Comparison of ENCODE assay signal across 12 mouse cellular contexts in the genomic region with DNA sequence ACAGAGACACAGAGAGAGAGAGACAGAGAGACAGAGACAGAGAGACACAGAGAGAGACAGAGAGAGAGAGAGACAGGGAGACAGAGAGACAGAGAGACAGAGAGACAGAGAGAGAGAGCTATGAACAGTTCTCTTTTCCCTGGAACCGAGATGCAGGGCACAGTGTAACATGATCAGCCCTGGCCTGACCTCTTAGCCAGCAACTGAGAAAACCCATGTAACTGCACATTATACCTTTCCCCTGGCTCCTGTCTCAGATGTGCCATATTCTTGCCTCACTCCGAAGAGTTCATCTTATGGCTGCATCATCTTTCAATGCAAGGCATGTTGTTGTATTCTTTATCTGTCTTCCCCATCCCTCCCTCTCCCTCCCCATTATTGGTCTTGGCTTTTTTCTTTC.
"Had no signal": no experiment of that assay in that cellular context is flagged by ENCODE, and none has a peak within 500 bp of the region (broad histone marks: within the 10 kb centered on the region; RNA-seq: fewer than 3 reads in every experiment).

No protein-coding gene starts in this region.

- DNase-seq: layer of hippocampus, postnatal 36 days; liver, embryonic 13.5 days; lung, postnatal 4 days; right cerebral cortex, postnatal 25 days; spleen, adult 18-20 months; thymus, postnatal 25 days had no signal

- H3K27ac ChIP-seq: left cerebral cortex, adult 2 months; liver, embryonic 13.5 days; midbrain, embryonic 12.5 days; midbrain, embryonic 15.5 days; neural tube, embryonic 12.5 days; neural tube, embryonic 15.5 days; stomach, embryonic 15.5 days had no signal

- ATAC-seq: midbrain, embryonic 15.5 days had no signal

- H3K4me1 ChIP-seq: midbrain, embryonic 12.5 days; midbrain, embryonic 15.5 days; neural tube, embryonic 12.5 days; neural tube, embryonic 15.5 days; stomach, embryonic 15.5 days had no signal

- H3K27me3 ChIP-seq: liver, embryonic 13.5 days; midbrain, embryonic 12.5 days; midbrain, embryonic 15.5 days; neural tube, embryonic 12.5 days; neural tube, embryonic 15.5 days; stomach, embryonic 15.5 days had no signal

- H3K4me3 ChIP-seq: left cerebral cortex, adult 2 months; liver, embryonic 13.5 days; midbrain, embryonic 12.5 days; midbrain, embryonic 15.5 days; neural tube, embryonic 12.5 days; neural tube, embryonic 15.5 days; stomach, embryonic 15.5 days had no signal

- H3K9me3 ChIP-seq: liver, embryonic 13.5 days; midbrain, embryonic 12.5 days; midbrain, embryonic 15.5 days; neural tube, embryonic 12.5 days; neural tube, embryonic 15.5 days; stomach, embryonic 15.5 days had no signal

- H3K36me3 ChIP-seq: liver, embryonic 13.5 days; midbrain, embryonic 12.5 days; midbrain, embryonic 15.5 days; neural tube, embryonic 12.5 days; neural tube, embryonic 15.5 days; stomach, embryonic 15.5 days had no signal

- H3K4me2 ChIP-seq: liver, embryonic 13.5 days; midbrain, embryonic 12.5 days; midbrain, embryonic 15.5 days; neural tube, embryonic 12.5 days; neural tube, embryonic 15.5 days; stomach, embryonic 15.5 days had no signal

- H3K9ac ChIP-seq: liver, embryonic 13.5 days; midbrain, embryonic 12.5 days; midbrain, embryonic 15.5 days; neural tube, embryonic 12.5 days; neural tube, embryonic 15.5 days; stomach, embryonic 15.5 days had no signal
